Mouse (Mus musculus) stomach, postnatal 0 days (tissue): ENCODE results near the gene Ptcd1.

Experiments used
- CTCF ChIP-seq: IDR thresholded peaks from 2 replicates; pipeline ENCODE4 v1.5.1; 2016; ENCODE audit warnings: antibody characterized with exemption, low read depth, mild to moderate bottlenecking, moderate library complexity
- EP300 ChIP-seq: optimal IDR thresholded peaks from 2 replicates; pipeline ENCODE3; 2016; ENCODE audit warnings: antibody characterized with exemption

DNA sequence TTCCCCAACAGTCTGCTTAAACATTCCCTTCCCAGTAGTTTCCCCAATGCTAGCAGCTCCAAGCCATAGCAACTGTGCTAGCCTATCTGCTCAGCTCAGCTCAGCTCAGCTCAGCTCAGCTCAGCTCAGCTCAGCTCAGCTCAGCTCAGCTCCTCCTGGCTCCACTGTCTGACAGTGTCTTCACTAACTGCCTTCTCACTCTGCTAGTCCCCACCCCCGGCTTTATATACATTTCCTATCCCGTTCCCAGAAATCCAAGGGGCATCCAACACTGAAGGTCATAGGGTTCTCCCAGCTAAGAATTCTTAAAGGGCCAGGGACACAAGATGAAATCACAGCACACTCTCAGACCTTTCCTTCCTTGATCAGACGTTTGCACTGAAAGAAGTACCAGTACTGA, 2.2 kb downstream of the Ptcd1 start:
- TF ChIP-seq CTCF: no peak
- no peak for TF ChIP-seq EP300
